Mouse (Mus musculus): ENCODE measurements around the gene Bok. TPM values are rescaled to one million over a fixed set of nuclear protein-coding genes. Genes with fewer than 3 reads are reported as not detected.
A peak's percentile ranks its signal among the peaks of the same experiment; 100 is the strongest.

Bok gene
- total RNA-seq, 2 experiments from 2014 or later = 0.90 to 1.5 TPM

GRCm38 (mm10) chr1:93689901-93690496 is 4.5 kb downstream of the Bok start:
- no peak for DNase-seq

GRCm38 (mm10) chr1:93691106-93691505 is 5.6 kb downstream of the Bok start:
- no peak for DNase-seq

- DNase-seq = no peak
Measured at GRCm38 (mm10) chr1:93691786-93692357, 6.4 kb downstream of the Bok start.

- DNase-seq = no peak
Measured at GRCm38 (mm10) chr1:93692773-93693172, 7.3 kb downstream of the Bok start.

- DNase-seq = no peak
Measured at GRCm38 (mm10) chr1:93693502-93693901, 8.0 kb downstream of the Bok start.

GRCm38 (mm10) chr1:93693943-93694342 is 8.5 kb downstream of the Bok start:
- DNase-seq = no peak

- peak; percentile 80 for DNase-seq
Measured at GRCm38 (mm10) chr1:93694966-93695365, 9.5 kb downstream of the Bok start.

GRCm38 (mm10) chr1:93697317-93697716 is 11.9 kb downstream of the Bok start:
- DNase-seq = no peak

GRCm38 (mm10) chr1:93699159-93699558 is 13.7 kb downstream of the Bok start:
- no peak for DNase-seq

GRCm38 (mm10) chr1:93702106-93702505 is 16.6 kb downstream of the Bok start:
- DNase-seq = no peak

GRCm38 (mm10) chr1:93703472-93704048 is 18.1 kb downstream of the Bok start:
- DNase-seq = no peak

GRCm38 (mm10) chr1:93704341-93704740 is 18.9 kb downstream of the Bok start:
- DNase-seq = no peak

- DNase-seq = no peak
Measured at GRCm38 (mm10) chr1:93705389-93705788, 19.9 kb downstream of the Bok start.

GRCm38 (mm10) chr1:93716166-93716565 is 30.7 kb downstream of the Bok start:
- no peak for DNase-seq

- DNase-seq = no peak
Measured at GRCm38 (mm10) chr1:93721557-93721956, 36.1 kb downstream of the Bok start.

- DNase-seq = no peak
Measured at GRCm38 (mm10) chr1:93724623-93725022, 39.2 kb downstream of the Bok start.

GRCm38 (mm10) chr1:93725665-93726064 is 40.2 kb downstream of the Bok start:
- DNase-seq = no peak

- no peak for DNase-seq
Measured at GRCm38 (mm10) chr1:93726116-93726515, 40.7 kb downstream of the Bok start.

- peak; percentile 32 for DNase-seq
Measured at GRCm38 (mm10) chr1:93726974-93727373, 41.5 kb downstream of the Bok start.

GRCm38 (mm10) chr1:93731103-93731502 is 45.6 kb downstream of the Bok start:
- DNase-seq = no peak

- no peak for DNase-seq
Measured at GRCm38 (mm10) chr1:93731880-93732281, 46.4 kb downstream of the Bok start.

- no peak for DNase-seq
Measured at GRCm38 (mm10) chr1:93735859-93736258, 50.4 kb downstream of the Bok start.

- DNase-seq = no peak
Measured at GRCm38 (mm10) chr1:93737711-93738110, 52.3 kb downstream of the Bok start.

- DNase-seq = no peak
Measured at GRCm38 (mm10) chr1:93740671-93741070, 55.2 kb downstream of the Bok start.

Measured in gastrocnemius, postnatal 25 days (tissue).